Mouse (Mus musculus) gastrocnemius, postnatal 36 days (tissue): ENCODE measurements around the gene Rasa2. TPM values are rescaled to one million over a fixed set of nuclear protein-coding genes. Genes with fewer than 3 reads are reported as not detected.

Experiments used
- total RNA-seq, 2 experiments: library from RNA; stranded (reverse); gene quantifications; 2 replicates each; pipeline ENCODE4 v1.2.3; 2021

The Rasa2 gene
- total RNA-seq, 2 experiments from 2014 or later = 2.5 to 3.0 TPM

Other genes starting within 250 kb of the Rasa2 start
- 10 to 100 TPM; 63.7 to 73.1 TPM for gene Rnf7, start 152.9 kb downstream of the Rasa2 start, total RNA-seq
- gene Gm28729, start 106.4 kb downstream of the Rasa2 start, total RNA-seq = under 1 TPM in 1 of 2 experiments, not detected in 1; 0.26 TPM
- gene Zbtb38, start 121.2 kb upstream of the Rasa2 start, total RNA-seq = 10 to 100 TPM; 16.7 to 24.2 TPM